Mouse (Mus musculus): Measurements from ENCODE around the gene Rps27a.
A peak's percentile ranks its signal among the peaks of the same experiment; 100 is the strongest.

DNA sequence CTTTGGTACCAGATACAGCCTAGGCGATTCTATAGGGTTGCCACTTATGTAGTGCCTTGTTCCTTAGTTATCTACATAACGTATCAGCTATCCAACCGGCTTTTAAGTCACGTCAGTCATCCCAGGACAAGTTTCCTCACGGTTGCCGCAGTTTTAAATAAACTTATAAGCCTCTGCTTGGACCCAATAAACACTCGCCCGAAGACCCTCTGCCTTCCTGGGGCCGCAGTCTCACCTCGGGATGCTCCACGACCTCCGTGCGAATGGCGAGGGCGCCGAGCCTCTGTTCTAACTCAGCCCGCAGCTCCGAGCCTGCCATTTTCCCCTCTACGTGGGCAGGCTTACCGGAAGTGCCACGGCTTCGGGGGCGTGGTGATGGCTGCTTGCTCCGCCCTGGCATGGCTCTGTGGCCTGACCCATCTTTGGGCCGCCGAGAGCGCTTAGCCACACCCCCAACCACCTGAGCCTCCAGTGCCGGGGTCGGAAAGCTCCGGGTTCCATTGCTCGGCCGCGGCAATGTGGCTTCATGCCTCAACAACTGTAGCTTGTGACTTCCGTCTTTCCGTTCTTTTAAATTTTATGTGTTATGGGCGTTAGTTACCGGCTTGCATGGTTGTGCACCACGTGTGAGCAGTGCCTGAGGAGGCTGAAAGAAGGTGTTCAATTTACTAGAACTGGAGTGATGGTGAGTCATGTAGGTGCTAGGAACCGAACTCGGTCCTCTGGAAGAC is 33.1 kb downstream of the Rps27a start, which contains the start of gene Prorsd1:
- TF ChIP-seq POLR2A (IDR thresholded peaks at IDR 0.05; ENCODE audit: borderline replicate concordance, extremely low read depth, low read depth, low read length) (peak; percentile 90; the same call in 1 of the 2 replicates), CTCF (IDR thresholded peaks at IDR 0.05; ENCODE audit: insufficient read depth, low read length) (no peak)
